Mouse (Mus musculus) midbrain, postnatal 0 days (tissue): ENCODE data around the gene Myo5a. TPM values are rescaled to one million over a fixed set of nuclear protein-coding genes. Genes with fewer than 3 reads are reported as not detected.

Experiments used
- ATAC-seq: fragments of 200-750 bp; cut with Nextera tagmentation; 2 replicates; pipeline ENCODE4 v1.8.0; 2017; ENCODE audit warnings: moderate number of reproducible peaks, mild to moderate bottlenecking, moderate TSS enrichment, moderate library complexity; ENCODE audit not compliant: low FRiP score
- DNase-seq: peaks from one replicate; pipeline ENCODE4 v3.0.0-alpha.2; 2015; ENCODE audit warnings: low spot score
- H3K27ac ChIP-seq: fragments of 300-500 bp; sonication (generic); 2 replicates; pipeline ENCODE4 v1.5.1; 2014; ENCODE audit warnings: low read depth, mild to moderate bottlenecking, low read length, mixed read lengths
- H3K27me3 ChIP-seq: fragments of 300-500 bp; sonication (generic); 2 replicates; pipeline ENCODE4 v1.6.1; 2014; ENCODE audit warnings: low read length, control low read depth, mixed read lengths; ENCODE audit not compliant: insufficient read depth
- H3K36me3 ChIP-seq: fragments of 300-500 bp; sonication (generic); 2 replicates; pipeline ENCODE4 v1.6.1; 2014; ENCODE audit warnings: low read length, control low read depth, mixed read lengths; ENCODE audit not compliant: insufficient read depth
- H3K4me1 ChIP-seq: fragments of 300-500 bp; sonication (generic); 2 replicates; pipeline ENCODE4 v1.6.1; 2014; ENCODE audit warnings: mild to moderate bottlenecking, control low read depth, antibody characterized with exemption, low read length, mixed read lengths; ENCODE audit not compliant: insufficient read depth
- H3K4me2 ChIP-seq: fragments of 300-500 bp; sonication (generic); 2 replicates; pipeline ENCODE4 v1.6.1; 2014; ENCODE audit warnings: low read depth, mild to moderate bottlenecking, low read length, mixed read lengths; ENCODE audit not compliant: poor library complexity, severe bottlenecking
- H3K4me3 ChIP-seq: fragments of 300-500 bp; sonication (generic); 2 replicates; pipeline ENCODE4 v1.5.1; 2014; ENCODE audit warnings: low read depth, mild to moderate bottlenecking, low read length, moderate library complexity
- H3K9ac ChIP-seq: fragments of 300-500 bp; sonication (generic); replicated peaks from 2 replicates; pipeline ENCODE4 v1.6.1; 2014; ENCODE audit warnings: mild to moderate bottlenecking, low read length, moderate library complexity, mixed read lengths; ENCODE audit not compliant: poor library complexity, severe bottlenecking
- H3K9me3 ChIP-seq: fragments of 300-500 bp; sonication (generic); 2 replicates; pipeline ENCODE4 v1.6.1; 2016; ENCODE audit warnings: low read length, control low read depth
- CTCF ChIP-seq: IDR thresholded peaks from 2 replicates; pipeline ENCODE4 v1.5.1; 2016; ENCODE audit warnings: antibody characterized with exemption, mild to moderate bottlenecking
- WGBS: fragments of 180-500 bp; shearing (Covaris S2); extraction: QIAGEN DNeasy Blood & Tissue Kit; methylation state at CpG from one replicate; pipeline ENCODE4 v1.1.7; 2014; 5-methylcytosine and 5-hydroxymethylcytosine counted together
- polyA plus RNA-seq: library from polyadenylated mRNA; unstranded; fragments of >200 nt; fragmentation: Nextera tagmentation; extraction: Ambion mirVana; gene quantifications from 2 replicates; pipeline ENCODE4 v1.2.1, GENCODE M21; 2015
- total RNA-seq: library from RNA; depleted of rRNA; stranded (reverse); fragments of >200 nt; gene quantifications from 2 replicates; pipeline ENCODE4 v1.2.3, GENCODE M21; 2014

The Myo5a gene
- total and polyA plus RNA-seq, 2 experiments from 2014 or later, result 37.8 to 125 TPM

- WGBS, result 36% methylated on average over 7 of the region's 7 CpGs
- no peak for ATAC-seq
- peak; percentile 50 for DNase-seq
- peaks cover 10% of the 10 kb centered on the region for H3K36me3 ChIP-seq
- no peak overlapping the region for H3K9ac ChIP-seq
- H3K4me2 ChIP-seq, result no peak overlapping the region
- no peak overlapping the region for H3K4me3 ChIP-seq
- H3K27me3 ChIP-seq, result no peaks in the 10 kb centered on the region
- no peaks in the 10 kb centered on the region for H3K9me3 ChIP-seq
- peak; percentile 75 for TF ChIP-seq CTCF
- H3K27ac ChIP-seq, result no peak overlapping the region
- no peaks in the 10 kb centered on the region for H3K4me1 ChIP-seq
Observed at GRCm38 (mm10) chr9:75033141-75033540, 37.7 kb upstream of the Myo5a start.

- Histone ChIP-seq H3K4me2 (no peak overlapping the region), H3K9ac (no peak overlapping the region), H3K4me1 (no peaks in the 10 kb centered on the region), H3K9me3 (no peaks in the 10 kb centered on the region), H3K27me3 (no peaks in the 10 kb centered on the region), H3K4me3 (no peak overlapping the region), H3K36me3 (peaks cover 3% of the 10 kb centered on the region; the same call in 1 of the 2 replicates), H3K27ac (no peak overlapping the region)
- DNase-seq (no peak), ATAC-seq (no peak)
- 67% methylated on average over 1 of the region's 1 CpGs for WGBS
- TF ChIP-seq CTCF, result no peak
Observed at GRCm38 (mm10) chr9:75034691-75035090, 36.1 kb upstream of the Myo5a start.

DNA sequence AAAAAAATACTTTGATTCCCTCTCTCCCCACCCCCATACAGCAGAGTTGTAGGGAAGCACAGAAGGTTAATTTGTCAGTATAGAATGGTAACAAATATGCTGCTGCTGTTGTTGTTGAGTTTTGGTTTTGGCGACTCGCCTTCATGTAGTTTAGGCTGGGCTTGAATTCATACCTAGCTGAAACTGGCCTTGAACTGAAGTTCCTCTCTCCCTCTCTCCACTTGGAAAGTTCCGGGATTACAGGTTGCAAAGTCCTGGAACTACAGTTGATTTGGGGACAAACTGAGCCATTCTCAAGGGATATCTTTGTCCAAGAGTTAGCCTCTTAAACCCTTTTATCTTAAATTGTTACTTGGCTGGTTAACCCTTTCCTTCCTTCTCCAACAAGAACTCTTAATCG lies 34.9 kb upstream of the Myo5a start:
- Histone ChIP-seq H3K9ac (no peak overlapping the region), H3K36me3 (peaks cover 3% of the 10 kb centered on the region; the same call in 1 of the 2 replicates), H3K27ac (no peak overlapping the region), H3K4me3 (no peak overlapping the region), H3K4me1 (no peaks in the 10 kb centered on the region), H3K4me2 (no peak overlapping the region), H3K27me3 (no peaks in the 10 kb centered on the region), H3K9me3 (no peaks in the 10 kb centered on the region)
- WGBS, result 82% methylated on average over 4 of the region's 4 CpGs
- no peak for TF ChIP-seq CTCF
- DNase-seq (no peak), ATAC-seq (no peak)

- WGBS, result under 1% methylated on average over 68 of the region's 73 CpGs
- peak; percentile 19; the same call in 1 of the 2 replicates for TF ChIP-seq CTCF
- Histone ChIP-seq H3K4me2 (peak within 1 kb of the TSS; percentile 65), H3K27me3 (no peaks in the 10 kb centered on the region), H3K27ac (peak within 1 kb of the TSS; percentile 69), H3K9me3 (no peaks in the 10 kb centered on the region), H3K9ac (peak within 1 kb of the TSS; percentile 75), H3K4me3 (peak within 1 kb of the TSS; percentile 74), H3K36me3 (no peaks in the 10 kb centered on the region), H3K4me1 (no peaks in the 10 kb centered on the region)
- ATAC-seq, result peak; percentile 95
- DNase-seq, result peak; percentile 93
Observed at GRCm38 (mm10) chr9:75037451-75038356, 33.1 kb upstream of the Myo5a start, which contains the start of gene Arpp19. Gene Arpp19 (plus strand): TSS chr9:75037614.

GRCm38 (mm10) chr9:75038357-75038688 lies 32.5 kb upstream of the Myo5a start:
- Histone ChIP-seq H3K27me3 (no peaks in the 10 kb centered on the region), H3K36me3 (no peaks in the 10 kb centered on the region), H3K4me3 (peak overlapping the region; percentile 74), H3K4me2 (peak overlapping the region; percentile 65), H3K9ac (peak overlapping the region; percentile 75), H3K27ac (no peak overlapping the region), H3K4me1 (no peaks in the 10 kb centered on the region), H3K9me3 (no peaks in the 10 kb centered on the region)
- DNase-seq (no peak), ATAC-seq (no peak)
- 2% methylated on average over 10 of the region's 10 CpGs for WGBS
- no peak for TF ChIP-seq CTCF

GRCm38 (mm10) chr9:75040566-75040965 lies 30.2 kb upstream of the Myo5a start:
- no peak for ATAC-seq

More at GRCm38 (mm10) chr9:75040566-75040965, 30.2 kb upstream of the Myo5a start:
- H3K9me3 ChIP-seq, result no peaks in the 10 kb centered on the region
- H3K36me3 ChIP-seq, result no peaks in the 10 kb centered on the region
- TF ChIP-seq CTCF, result no peak
- H3K4me3 ChIP-seq, result no peak overlapping the region
- H3K4me2 ChIP-seq, result no peak overlapping the region
- H3K27me3 ChIP-seq, result no peaks in the 10 kb centered on the region
- H3K9ac ChIP-seq, result no peak overlapping the region
- no peak for DNase-seq
- 91% methylated on average over 2 of the region's 2 CpGs for WGBS
- no peaks in the 10 kb centered on the region for H3K4me1 ChIP-seq
- H3K27ac ChIP-seq, result no peak overlapping the region
